Mouse (Mus musculus) liver, embryonic 15.5 days (tissue): ENCODE measurements around the gene Kcnd3. TPM values are rescaled to one million over a fixed set of nuclear protein-coding genes. Genes with fewer than 3 reads are reported as not detected.

Experiments used
- ATAC-seq: fragments of 200-750 bp; cut with Nextera tagmentation; 2 replicates; pipeline ENCODE4 v1.8.0; 2017; ENCODE audit warnings: moderate number of reproducible peaks, mild to moderate bottlenecking, moderate library complexity; ENCODE audit not compliant: insufficient read depth
- H3K27ac ChIP-seq: fragments of 300-500 bp; sonication (generic); replicated peaks from 2 replicates; pipeline ENCODE4 v1.5.1; 2015; ENCODE audit warnings: mild to moderate bottlenecking, inconsistent platforms
- H3K27me3 ChIP-seq: fragments of 300-500 bp; sonication (generic); 2 replicates; pipeline ENCODE4 v1.6.1; 2015; ENCODE audit warnings: mild to moderate bottlenecking, inconsistent platforms
- H3K36me3 ChIP-seq: fragments of 300-500 bp; sonication (generic); replicated peaks from 2 replicates; pipeline ENCODE4 v1.6.1; 2015; ENCODE audit warnings: moderate library complexity, mild to moderate bottlenecking, inconsistent platforms
- H3K4me1 ChIP-seq: fragments of 300-500 bp; sonication (generic); replicated peaks from 2 replicates; pipeline ENCODE4 v1.6.1; 2015; ENCODE audit warnings: inconsistent platforms
- H3K4me2 ChIP-seq: fragments of 300-500 bp; sonication (generic); 2 replicates; pipeline ENCODE4 v1.6.1; 2015; ENCODE audit warnings: moderate library complexity, mild to moderate bottlenecking, inconsistent platforms
- H3K4me3 ChIP-seq: fragments of 300-500 bp; sonication (generic); replicated peaks from 2 replicates; pipeline ENCODE4 v1.5.1; 2015; ENCODE audit warnings: mild to moderate bottlenecking, inconsistent platforms
- H3K9ac ChIP-seq: fragments of 300-500 bp; sonication (generic); 2 replicates; pipeline ENCODE4 v1.6.1; 2015; ENCODE audit warnings: moderate library complexity, mild to moderate bottlenecking, inconsistent platforms
- H3K9me3 ChIP-seq: fragments of 300-500 bp; sonication (generic); replicated peaks from 2 replicates; pipeline ENCODE4 v1.6.1; 2016; ENCODE audit warnings: inconsistent platforms
- WGBS: fragments of 180-500 bp; shearing (Covaris S2); methylation state at CpG from one replicate; pipeline ENCODE4 v1.1.7; 2015; ENCODE audit warnings: mixed read lengths; ENCODE audit not compliant: insufficient replicate concordance; 5-methylcytosine and 5-hydroxymethylcytosine counted together
- polyA plus RNA-seq: library from polyadenylated mRNA; unstranded; fragments of >200 nt; fragmentation: Nextera tagmentation; extraction: Ambion mirVana; gene quantifications from 2 replicates; pipeline ENCODE4 v1.2.1, GENCODE M21; 2015

The Kcnd3 gene
- polyA plus RNA-seq, 1 experiment from 2014 or later, result 0.05 TPM

- ATAC-seq, result no peak
- H3K4me2 ChIP-seq, result no peak overlapping the region
- H3K36me3 ChIP-seq, result no peaks in the 10 kb centered on the region
- H3K27ac ChIP-seq, result no peak overlapping the region
- WGBS, result 44% methylated on average over 4 of the region's 4 CpGs
- no peak overlapping the region for H3K4me3 ChIP-seq
- H3K9ac ChIP-seq, result no peak overlapping the region
- H3K4me1 ChIP-seq, result no peaks in the 10 kb centered on the region
- no peaks in the 10 kb centered on the region for H3K27me3 ChIP-seq
- no peaks in the 10 kb centered on the region for H3K9me3 ChIP-seq
Observed at GRCm38 (mm10) chr3:105567472-105567871, 115.3 kb downstream of the Kcnd3 start.

GRCm38 (mm10) chr3:105568403-105568802 is 116.3 kb downstream of the Kcnd3 start:
- WGBS, result 69% methylated on average over 8 of the region's 8 CpGs
- Histone ChIP-seq H3K27ac (no peak overlapping the region), H3K4me2 (no peak overlapping the region), H3K9ac (no peak overlapping the region), H3K4me1 (no peaks in the 10 kb centered on the region), H3K4me3 (no peak overlapping the region), H3K36me3 (no peaks in the 10 kb centered on the region), H3K27me3 (no peaks in the 10 kb centered on the region), H3K9me3 (no peaks in the 10 kb centered on the region)
- no peak for ATAC-seq

- 67% methylated on average over 9 of the region's 9 CpGs for WGBS
- no peak for ATAC-seq
- H3K27ac ChIP-seq, result no peak overlapping the region
Observed at GRCm38 (mm10) chr3:105568851-105569250, 116.7 kb downstream of the Kcnd3 start.

GRCm38 (mm10) chr3:105569310-105569752 is 117.2 kb downstream of the Kcnd3 start:
- Histone ChIP-seq H3K4me2 (no peak overlapping the region), H3K27me3 (no peaks in the 10 kb centered on the region), H3K9ac (no peak overlapping the region), H3K27ac (no peak overlapping the region), H3K9me3 (no peaks in the 10 kb centered on the region), H3K4me3 (no peak overlapping the region), H3K4me1 (no peaks in the 10 kb centered on the region), H3K36me3 (no peaks in the 10 kb centered on the region)
- whole genome bisulfite sequencing, result 51% methylated on average over 6 of the region's 6 CpGs
- ATAC-seq, result no peak

More at GRCm38 (mm10) chr3:105568851-105569250, 116.7 kb downstream of the Kcnd3 start:
- H3K4me3 ChIP-seq, result no peak overlapping the region
- H3K4me2 ChIP-seq, result no peak overlapping the region
- H3K36me3 ChIP-seq, result no peaks in the 10 kb centered on the region
- H3K4me1 ChIP-seq, result no peaks in the 10 kb centered on the region
- no peaks in the 10 kb centered on the region for H3K27me3 ChIP-seq
- H3K9me3 ChIP-seq, result no peaks in the 10 kb centered on the region
- H3K9ac ChIP-seq, result no peak overlapping the region

GRCm38 (mm10) chr3:105569950-105570349 is 117.8 kb downstream of the Kcnd3 start:
- no peak for ATAC-seq
- 68% methylated on average over 9 of the region's 9 CpGs for WGBS

GRCm38 (mm10) chr3:105570818-105571217 is 118.7 kb downstream of the Kcnd3 start:
- H3K4me2 ChIP-seq, result no peak overlapping the region
- H3K9me3 ChIP-seq, result no peaks in the 10 kb centered on the region
- H3K9ac ChIP-seq, result no peak overlapping the region
- no peaks in the 10 kb centered on the region for H3K36me3 ChIP-seq
- no peaks in the 10 kb centered on the region for H3K4me1 ChIP-seq
- no peaks in the 10 kb centered on the region for H3K27me3 ChIP-seq
- no peak overlapping the region for H3K4me3 ChIP-seq
- H3K27ac ChIP-seq, result no peak overlapping the region
- 35% methylated on average over 3 of the region's 3 CpGs for WGBS
- ATAC-seq, result no peak

More at GRCm38 (mm10) chr3:105569950-105570349, 117.8 kb downstream of the Kcnd3 start:
- Histone ChIP-seq H3K9ac (no peak overlapping the region), H3K36me3 (no peaks in the 10 kb centered on the region), H3K9me3 (no peaks in the 10 kb centered on the region), H3K4me3 (no peak overlapping the region), H3K4me1 (no peaks in the 10 kb centered on the region), H3K27me3 (no peaks in the 10 kb centered on the region), H3K27ac (no peak overlapping the region), H3K4me2 (no peak overlapping the region)

GRCm38 (mm10) chr3:105571944-105572343 is 119.8 kb downstream of the Kcnd3 start:
- H3K9ac ChIP-seq, result no peak overlapping the region
- H3K27ac ChIP-seq, result no peak overlapping the region
- H3K4me2 ChIP-seq, result no peak overlapping the region
- no peak for ATAC-seq
- H3K4me1 ChIP-seq, result no peaks in the 10 kb centered on the region
- H3K36me3 ChIP-seq, result no peaks in the 10 kb centered on the region
- no peaks in the 10 kb centered on the region for H3K9me3 ChIP-seq
- no peak overlapping the region for H3K4me3 ChIP-seq
- H3K27me3 ChIP-seq, result no peaks in the 10 kb centered on the region
- 25% methylated on average over 1 of the region's 1 CpGs for WGBS

GRCm38 (mm10) chr3:105573156-105573555 is 121.0 kb downstream of the Kcnd3 start:
- WGBS, result 49% methylated on average over 2 of the region's 2 CpGs
- H3K9ac ChIP-seq, result no peak overlapping the region
- H3K9me3 ChIP-seq, result no peaks in the 10 kb centered on the region
- no peak for ATAC-seq
- no peak overlapping the region for H3K4me3 ChIP-seq
- no peak overlapping the region for H3K27ac ChIP-seq
- H3K4me1 ChIP-seq, result no peaks in the 10 kb centered on the region
- no peak overlapping the region for H3K4me2 ChIP-seq
- no peaks in the 10 kb centered on the region for H3K27me3 ChIP-seq
- H3K36me3 ChIP-seq, result no peaks in the 10 kb centered on the region

- Histone ChIP-seq H3K4me1 (no peaks in the 10 kb centered on the region), H3K4me2 (no peak overlapping the region), H3K27ac (no peak overlapping the region), H3K36me3 (no peaks in the 10 kb centered on the region), H3K9me3 (no peaks in the 10 kb centered on the region), H3K27me3 (no peaks in the 10 kb centered on the region), H3K9ac (no peak overlapping the region), H3K4me3 (no peak overlapping the region)
- WGBS, result 52% methylated on average over 3 of the region's 3 CpGs
- ATAC-seq, result no peak
Observed at GRCm38 (mm10) chr3:105578320-105578719, 126.2 kb downstream of the Kcnd3 start.

- Histone ChIP-seq H3K27ac (no peak overlapping the region), H3K4me2 (no peak overlapping the region), H3K27me3 (no peaks in the 10 kb centered on the region), H3K9ac (no peak overlapping the region), H3K4me3 (no peak overlapping the region), H3K4me1 (no peaks in the 10 kb centered on the region), H3K9me3 (no peaks in the 10 kb centered on the region), H3K36me3 (no peaks in the 10 kb centered on the region)
- WGBS, result 37% methylated on average over 6 of the region's 6 CpGs
- no peak for ATAC-seq
Observed at GRCm38 (mm10) chr3:105581119-105581518, 129.0 kb downstream of the Kcnd3 start.

- Histone ChIP-seq H3K27ac (no peak overlapping the region), H3K36me3 (no peaks in the 10 kb centered on the region), H3K4me1 (no peaks in the 10 kb centered on the region), H3K4me2 (no peak overlapping the region), H3K9me3 (no peaks in the 10 kb centered on the region), H3K4me3 (no peak overlapping the region), H3K27me3 (no peaks in the 10 kb centered on the region), H3K9ac (no peak overlapping the region)
- whole genome bisulfite sequencing, result 27% methylated on average over 4 of the region's 4 CpGs
- ATAC-seq, result no peak
Observed at GRCm38 (mm10) chr3:105585734-105586159, 133.6 kb downstream of the Kcnd3 start.

- H3K36me3 ChIP-seq, result no peaks in the 10 kb centered on the region
- no peak for ATAC-seq
- WGBS, result 63% methylated on average over 15 of the region's 15 CpGs
- no peaks in the 10 kb centered on the region for H3K4me1 ChIP-seq
- H3K9ac ChIP-seq, result no peak overlapping the region
- no peak overlapping the region for H3K27ac ChIP-seq
- H3K4me2 ChIP-seq, result no peak overlapping the region
- no peak overlapping the region for H3K4me3 ChIP-seq
- H3K9me3 ChIP-seq, result no peaks in the 10 kb centered on the region
- H3K27me3 ChIP-seq, result no peaks in the 10 kb centered on the region
Observed at GRCm38 (mm10) chr3:105590056-105590672, 138.0 kb downstream of the Kcnd3 start.
